Comparison of ENCODE assay signal across 7 mouse cellular contexts in genomic region chr8:117259431-117260001, GRCm38 (mm10). TPM values are rescaled to one million over a fixed set of nuclear protein-coding genes. Genes with fewer than 3 reads are reported as not detected.
A peak's percentile ranks its signal among the peaks of the same experiment; 100 is the strongest.
DNase-seq lines count a peak whose midpoint lies in the region; ATAC-seq lines count a peak whose summit lies in the region.

No protein-coding gene starts in this region.

- 76% methylated on average over 11 of the region's 11 CpGs for WGBS in hindbrain, embryonic 10.5 days
- whole genome bisulfite sequencing in limb, embryonic 12.5 days, result 62% methylated on average over 11 of the region's 11 CpGs
- WGBS in midbrain, embryonic 14.5 days, result 48% methylated on average over 11 of the region's 11 CpGs

- peak overlapping the region; percentile 97 for H3K27ac ChIP-seq in hindbrain, embryonic 10.5 days
- H3K27ac ChIP-seq in limb, embryonic 12.5 days, result no peak overlapping the region; the same call in 1 of the 2 replicates
- H3K27ac ChIP-seq in midbrain, embryonic 14.5 days (replicated peaks; ENCODE audit: low read depth, low read length), result peak overlapping the region; percentile 94

- H3K27me3 ChIP-seq in hindbrain, embryonic 10.5 days (ENCODE audit: insufficient read depth, poor library complexity, severe bottlenecking), result peaks cover 5% of the 10 kb centered on the region; the same call in 1 of the 2 replicates
- no peaks in the 10 kb centered on the region for H3K27me3 ChIP-seq in limb, embryonic 12.5 days
- H3K27me3 ChIP-seq in midbrain, embryonic 14.5 days (ENCODE audit: control insufficient read depth, insufficient read depth, low read length), result no peaks in the 10 kb centered on the region

- peak overlapping the region; percentile 65; the same call in 1 of the 2 replicates for H3K9ac ChIP-seq in limb, embryonic 12.5 days (replicated peaks)
- peak overlapping the region; percentile 99 for H3K9ac ChIP-seq in midbrain, embryonic 14.5 days (replicated peaks; ENCODE audit: low read length)

- H3K4me1 ChIP-seq in hindbrain, embryonic 10.5 days (replicated peaks), result peaks cover 67% of the 10 kb centered on the region
- peaks cover 47% of the 10 kb centered on the region for H3K4me1 ChIP-seq in limb, embryonic 12.5 days (replicated peaks)
- H3K4me1 ChIP-seq in midbrain, embryonic 14.5 days (ENCODE audit: control insufficient read depth, insufficient read depth, low read length), result peaks cover 37% of the 10 kb centered on the region

- peak overlapping the region; percentile 97 for H3K4me3 ChIP-seq in hindbrain, embryonic 10.5 days
- peak overlapping the region; percentile 89 for H3K4me3 ChIP-seq in limb, embryonic 12.5 days (replicated peaks)
- peak overlapping the region; percentile 96 for H3K4me3 ChIP-seq in midbrain, embryonic 14.5 days (replicated peaks; ENCODE audit: low read depth, low read length)

- H3K9me3 ChIP-seq in hindbrain, embryonic 10.5 days, result no peaks in the 10 kb centered on the region
- H3K9me3 ChIP-seq in limb, embryonic 12.5 days, result no peaks in the 10 kb centered on the region
- no peaks in the 10 kb centered on the region for H3K9me3 ChIP-seq in midbrain, embryonic 14.5 days (ENCODE audit: control insufficient read depth, low read length)

- peak; percentile 41 for DNase-seq in urinary bladder, adult 2 months (ENCODE audit: low spot score)
- DNase-seq in urinary bladder, postnatal 10 days (ENCODE audit: low spot score), result no peak
- no peak for DNase-seq in hindbrain, embryonic 10.5 days (ENCODE audit: low spot score)
- DNase-seq in midbrain, embryonic 14.5 days, result no peak
- DNase-seq in adrenal gland, postnatal 10 days, result no peak
- no peak for DNase-seq in testis, postnatal 14 days (ENCODE audit: low spot score)

- ATAC-seq in limb, embryonic 12.5 days (ENCODE audit: insufficient number of reproducible peaks, insufficient read depth, low FRiP score, low TSS enrichment, low read depth), result no peak
- no peak for ATAC-seq in midbrain, embryonic 14.5 days (ENCODE audit: low FRiP score, low TSS enrichment)

- H3K36me3 ChIP-seq in hindbrain, embryonic 10.5 days, result 0 out of 2 replicates have a peak, but pooled peaks cover 2% of the 10 kb centered on the region
- H3K36me3 ChIP-seq in limb, embryonic 12.5 days, result no peaks in the 10 kb centered on the region
- no peaks in the 10 kb centered on the region for H3K36me3 ChIP-seq in midbrain, embryonic 14.5 days (ENCODE audit: control insufficient read depth, insufficient read depth, low read length)

- H3K4me2 ChIP-seq in limb, embryonic 12.5 days, result peak overlapping the region; percentile 86
- H3K4me2 ChIP-seq in midbrain, embryonic 14.5 days (ENCODE audit: low read length), result peak overlapping the region; percentile 96

RNA-seq across cellular contexts. Expression of gene Cmip, which starts 2.7 kb away (rescaled TPM):
- polyA plus RNA-seq in urinary bladder, adult 2 months (2012; rRNA removed), result 39.4 and 48.7 TPM in 2 replicates
- 10.6 and 14.0 TPM in 2 replicates for polyA plus RNA-seq in hindbrain, embryonic 10.5 days (2016; fragmentation: Nextera tagmentation; extraction: Ambion mirVana)
- polyA plus RNA-seq in limb, embryonic 12.5 days (2016; fragmentation: Nextera tagmentation; extraction: Ambion mirVana), result 10.1 and 20.8 TPM in 2 replicates
- 106 and 128 TPM in 2 replicates for polyA plus RNA-seq in midbrain, embryonic 14.5 days (2014; fragmentation: Nextera tagmentation; extraction: Ambion mirVana)
- 10 to 100 TPM; 77.7 to 82.3 TPM for total RNA-seq in adrenal gland, postnatal 10 days (2021)
